Mouse (Mus musculus) liver (tissue): ENCODE measurements around the gene Gmppa.

Experiments
- DNase-seq: peaks from one replicate; pipeline ENCODE4 v3.0.0-alpha.2; 2020; ENCODE audit warnings: mixed read lengths

Gmppa gene

DNA sequence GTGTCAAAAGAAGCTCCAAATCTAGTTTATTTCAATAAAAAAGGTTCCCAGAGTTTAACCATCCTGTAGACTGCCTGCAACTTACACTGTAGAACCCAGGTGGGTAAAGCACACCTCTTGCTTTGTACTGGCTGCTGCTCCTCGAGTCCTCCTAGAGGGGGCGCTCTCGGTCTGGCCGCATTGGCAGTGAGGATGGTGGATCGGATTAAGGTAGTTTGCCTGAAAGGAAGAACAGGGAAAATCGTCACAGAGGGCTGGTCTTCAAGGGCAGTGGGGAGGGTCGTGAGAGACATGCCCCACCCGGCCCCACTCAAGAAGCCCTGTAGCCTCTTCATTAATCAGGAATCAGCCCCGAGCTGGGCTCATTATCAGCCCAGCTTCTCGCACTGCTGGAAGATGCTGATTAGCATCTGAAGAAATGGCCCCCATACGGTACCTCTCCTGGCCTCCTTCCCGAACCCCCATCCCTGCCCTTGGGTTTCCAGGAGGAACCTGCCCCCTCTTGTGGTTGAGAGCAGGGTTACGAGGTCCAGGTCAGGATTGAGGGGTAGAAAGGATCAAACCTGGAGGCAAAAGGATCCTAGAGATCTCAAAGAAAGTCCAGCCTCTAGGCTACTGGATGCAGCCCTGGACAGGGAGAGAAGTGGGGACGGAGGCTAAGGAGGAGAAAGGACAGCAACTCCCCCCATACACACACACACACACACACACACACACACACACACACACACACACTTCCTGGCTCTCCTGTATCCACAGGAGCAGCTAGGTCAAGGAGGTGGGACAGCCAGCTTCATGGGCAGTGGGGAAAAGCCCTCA is 21.2 kb downstream of the Gmppa start:
- DNase-seq, result peak; percentile 42

DNA sequence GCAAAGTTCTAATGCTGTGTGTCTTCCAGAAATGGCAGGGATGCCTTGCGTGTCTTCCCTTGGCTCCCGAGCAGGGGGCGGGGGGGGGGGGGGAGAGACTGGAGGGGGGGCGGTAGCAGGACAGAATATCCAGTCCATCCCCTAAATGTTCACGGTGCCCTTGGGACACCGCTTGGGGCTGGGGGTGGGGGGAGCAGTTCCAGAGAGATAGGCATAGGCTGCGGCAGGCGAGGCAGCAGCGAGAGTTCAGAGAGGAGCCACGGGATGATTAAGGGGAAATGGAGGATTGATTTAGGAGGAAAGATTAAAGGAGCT is 21.9 kb downstream of the Gmppa start:
- no peak for DNase-seq

DNA sequence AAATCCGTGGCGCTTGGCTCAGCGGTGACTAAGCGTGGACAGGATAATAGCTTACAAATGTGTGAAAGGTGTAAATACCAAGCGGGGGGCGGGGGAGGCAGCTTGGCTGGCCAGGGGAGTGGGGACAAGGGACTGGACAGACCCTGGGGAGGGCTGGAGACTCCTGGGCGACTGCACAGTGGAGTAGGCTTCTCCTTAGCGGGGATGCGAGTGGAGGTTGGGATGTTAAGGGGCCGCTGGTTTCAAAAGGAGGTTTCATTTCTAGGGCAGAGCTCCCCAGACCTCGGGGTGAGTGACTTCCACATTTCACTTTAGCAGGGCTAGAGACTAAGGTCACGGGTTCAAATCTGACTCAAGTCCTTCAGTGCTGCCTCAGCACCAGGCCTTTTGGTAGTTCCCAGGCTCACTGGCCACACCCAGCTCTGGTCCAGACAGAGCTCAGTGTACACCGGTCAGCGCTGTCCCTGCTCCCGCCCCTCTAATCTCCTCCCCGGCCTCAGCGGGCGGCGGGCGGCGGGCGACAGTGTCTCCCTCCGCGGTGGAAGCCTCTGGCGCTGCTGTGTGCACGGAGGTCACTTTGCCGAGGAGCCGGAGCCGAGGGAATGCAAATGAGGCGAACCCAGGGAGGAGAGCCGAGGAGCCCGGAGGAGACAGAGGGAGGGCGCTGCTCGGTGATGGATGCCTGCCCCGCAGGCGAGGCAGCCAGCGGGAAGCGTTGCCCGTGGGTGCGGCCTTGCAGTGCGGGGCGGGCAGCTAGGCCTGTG is 22.5 kb downstream of the Gmppa start:
- peak; percentile 46 for DNase-seq

DNA sequence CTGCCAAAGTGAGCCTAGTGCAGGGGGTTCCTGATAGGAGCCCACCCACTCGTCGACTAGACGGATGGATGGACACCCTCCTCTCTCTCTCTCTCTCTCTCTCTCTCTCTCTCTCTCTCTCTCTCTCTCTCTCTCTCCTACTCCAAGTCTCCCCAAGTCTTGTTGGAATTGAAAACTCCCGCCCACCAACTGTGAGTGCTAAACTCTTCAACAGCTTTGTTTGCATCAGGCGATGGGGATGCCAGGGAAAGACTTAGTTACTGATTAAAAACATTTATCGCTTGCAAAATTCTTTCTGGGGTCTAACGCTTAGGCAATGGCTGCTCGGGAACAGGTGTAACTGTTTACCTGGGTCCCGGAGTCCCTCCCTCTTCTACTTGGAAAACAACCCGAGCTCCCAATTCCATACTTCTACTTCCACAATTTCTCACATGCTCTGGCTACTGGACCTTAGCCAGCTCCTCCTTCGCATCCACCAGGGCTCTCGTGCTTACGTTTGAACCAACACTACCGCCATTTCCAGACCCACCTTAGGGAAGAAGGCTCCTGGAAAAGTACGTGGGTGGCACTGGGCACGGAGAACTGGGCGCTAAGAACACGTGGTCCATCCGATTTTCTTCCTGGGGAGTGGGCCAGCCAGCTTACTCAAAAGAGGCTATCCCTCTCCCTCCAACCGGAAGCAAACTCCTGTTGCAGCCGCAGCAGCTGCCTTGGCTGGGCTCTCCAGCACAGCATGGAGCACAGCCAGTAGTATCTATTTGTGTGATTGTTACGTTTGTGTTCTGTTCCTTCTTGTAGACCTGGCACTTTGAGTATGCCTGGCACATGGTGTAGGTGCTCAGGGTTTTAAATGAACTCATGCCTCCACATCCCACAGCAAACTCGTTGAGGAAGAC is 23.3 kb downstream of the Gmppa start:
- DNase-seq, result no peak

DNA sequence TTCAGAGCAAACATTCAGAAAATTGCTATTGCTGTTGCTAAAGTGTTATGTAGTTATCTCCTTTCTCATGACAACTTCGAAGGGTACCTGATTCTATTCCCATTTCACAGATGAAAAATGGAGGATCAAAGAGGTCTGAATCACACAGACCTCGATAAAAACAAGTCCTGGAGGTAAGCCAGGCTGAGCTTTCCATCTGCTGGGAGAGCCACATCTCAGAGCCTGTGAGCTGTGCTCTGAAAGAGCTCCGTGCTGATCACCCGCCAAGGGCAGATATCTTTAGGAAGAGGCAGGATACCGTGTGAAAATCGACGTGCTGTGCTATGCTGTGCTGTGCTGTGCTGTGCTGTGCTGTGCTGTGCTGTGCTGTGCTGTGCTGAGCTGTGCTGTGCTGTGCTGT is 24.6 kb downstream of the Gmppa start:
- DNase-seq, result no peak

DNA sequence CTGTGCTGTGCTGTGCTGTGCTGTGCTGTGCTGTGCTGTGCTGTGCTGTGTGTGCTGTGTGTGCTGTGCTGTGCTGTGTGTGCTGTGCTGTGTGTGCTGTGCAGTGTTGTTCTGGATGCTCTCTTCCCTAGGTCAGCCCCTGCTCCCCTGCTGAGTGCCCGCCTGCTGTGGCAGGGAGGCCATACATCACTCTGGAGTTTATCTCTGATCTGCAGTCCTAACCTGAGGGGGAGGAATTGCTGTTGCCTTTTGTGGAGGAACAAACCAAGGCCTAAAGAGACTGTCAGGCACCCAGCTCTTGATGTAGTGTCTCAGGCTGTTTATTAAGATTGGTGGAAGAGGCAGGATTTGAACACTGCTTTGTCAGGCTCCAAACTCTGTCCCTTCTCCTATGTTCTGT is 26.9 kb downstream of the Gmppa start:
- DNase-seq, result peak; percentile 66

DNA sequence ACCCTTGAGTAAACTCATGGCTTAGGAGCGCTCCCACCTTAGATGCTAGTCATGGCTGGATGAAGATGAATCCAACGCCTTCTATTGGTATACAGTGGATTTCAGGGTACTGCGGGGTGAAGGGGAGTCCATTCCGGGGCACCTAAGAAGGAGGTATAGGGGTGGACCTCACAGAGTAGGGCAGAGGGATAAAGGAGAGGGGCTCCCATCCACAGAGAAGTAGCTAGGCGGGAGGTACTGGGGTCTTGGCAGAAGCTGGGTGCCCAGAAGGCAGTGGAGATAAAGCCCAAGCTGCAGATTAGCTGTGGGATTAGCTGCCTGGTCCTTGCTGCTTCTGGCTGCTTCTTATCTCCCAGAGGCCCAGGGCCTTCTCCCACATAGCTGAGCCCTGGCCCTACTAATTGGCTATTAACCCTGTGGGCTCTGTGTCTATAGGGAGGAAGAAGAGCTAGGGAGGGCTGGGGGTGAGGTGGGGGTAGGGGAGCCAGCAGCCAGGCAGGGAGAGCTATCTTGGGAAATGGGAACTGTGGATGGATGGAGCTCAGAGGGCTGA is 28.0 kb downstream of the Gmppa start:
- DNase-seq, result peak; percentile 72

DNA sequence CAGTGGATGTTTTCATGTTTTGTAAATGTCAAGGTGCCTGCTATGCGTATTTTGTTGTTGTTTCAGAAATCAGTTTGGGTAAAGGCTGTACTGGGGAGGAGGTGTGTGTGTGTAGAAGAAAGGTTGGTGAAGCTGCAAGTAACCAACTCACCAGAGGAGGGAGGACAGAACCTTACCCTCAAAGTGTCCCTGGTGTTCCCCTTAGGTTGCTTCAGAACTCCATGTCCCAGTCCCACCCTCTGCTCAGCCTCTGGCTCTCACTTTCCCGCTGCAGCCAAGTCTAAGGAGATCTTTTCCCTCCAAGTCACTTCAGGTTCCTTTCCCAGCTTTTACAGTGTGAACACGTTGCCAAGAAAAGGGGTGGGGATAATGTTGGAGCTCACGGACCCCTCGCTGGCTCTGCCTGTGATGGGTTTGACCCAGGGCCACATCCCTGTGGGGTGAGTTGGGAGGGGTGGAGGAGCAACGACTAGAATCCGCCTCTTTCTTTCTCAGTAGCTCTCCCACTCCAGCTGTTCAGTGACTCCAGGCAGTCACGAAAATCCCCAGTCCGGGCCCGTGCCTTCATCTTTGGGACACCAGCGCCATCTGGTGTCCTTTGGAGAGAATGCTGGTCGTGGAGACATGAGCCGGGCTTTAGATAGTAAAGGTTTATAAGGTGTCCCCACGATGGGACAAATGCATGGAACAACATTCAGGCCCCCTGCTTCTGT is 31.6 kb downstream of the Gmppa start:
- DNase-seq, result peak; percentile 77

DNA sequence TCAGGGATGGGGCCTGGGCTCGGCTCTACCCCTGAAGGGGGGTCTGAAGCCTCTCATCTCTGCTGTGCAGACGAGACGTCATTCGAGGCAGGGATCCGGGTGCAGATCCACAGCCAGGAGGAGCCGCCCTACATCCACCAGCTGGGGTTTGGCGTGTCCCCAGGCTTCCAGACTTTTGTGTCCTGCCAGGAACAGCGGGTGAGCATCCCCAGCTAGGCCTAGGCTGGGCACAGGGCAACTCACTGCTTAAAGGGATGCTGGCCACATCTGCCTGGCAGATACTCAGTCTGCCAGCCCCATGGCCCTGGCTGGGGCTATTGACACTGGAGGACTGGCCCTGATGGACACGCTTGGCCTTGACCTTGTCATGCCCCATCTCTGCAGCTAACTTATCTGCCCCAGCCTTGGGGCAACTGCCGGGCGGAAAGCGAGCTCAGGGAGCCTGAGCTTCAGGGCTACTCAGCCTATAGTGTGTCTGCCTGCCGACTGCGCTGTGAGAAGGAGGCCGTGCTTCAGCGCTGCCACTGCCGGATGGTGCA is 33.6 kb downstream of the Gmppa start:
- DNase-seq, result no peak

DNA sequence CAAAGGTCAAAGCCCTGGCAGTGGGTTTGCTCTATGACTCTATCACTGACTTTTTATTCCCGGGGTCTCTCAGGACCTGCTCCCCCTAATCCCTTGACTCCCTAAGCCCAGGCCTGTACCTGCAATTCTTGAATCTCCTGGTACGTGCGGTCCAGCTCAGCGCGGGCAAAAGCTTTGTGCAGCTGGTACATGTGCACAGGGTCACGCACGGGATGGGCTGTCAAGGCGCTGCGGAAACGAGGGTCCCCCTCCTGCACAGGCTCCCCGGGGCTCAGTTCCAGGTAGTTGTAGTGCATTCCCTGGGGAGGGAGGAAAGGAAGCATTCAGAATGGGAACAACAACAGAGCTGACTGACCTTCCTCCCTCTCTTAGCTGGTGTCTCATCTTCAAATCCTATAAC is 40.7 kb downstream of the Gmppa start:
- DNase-seq, result no peak

DNA sequence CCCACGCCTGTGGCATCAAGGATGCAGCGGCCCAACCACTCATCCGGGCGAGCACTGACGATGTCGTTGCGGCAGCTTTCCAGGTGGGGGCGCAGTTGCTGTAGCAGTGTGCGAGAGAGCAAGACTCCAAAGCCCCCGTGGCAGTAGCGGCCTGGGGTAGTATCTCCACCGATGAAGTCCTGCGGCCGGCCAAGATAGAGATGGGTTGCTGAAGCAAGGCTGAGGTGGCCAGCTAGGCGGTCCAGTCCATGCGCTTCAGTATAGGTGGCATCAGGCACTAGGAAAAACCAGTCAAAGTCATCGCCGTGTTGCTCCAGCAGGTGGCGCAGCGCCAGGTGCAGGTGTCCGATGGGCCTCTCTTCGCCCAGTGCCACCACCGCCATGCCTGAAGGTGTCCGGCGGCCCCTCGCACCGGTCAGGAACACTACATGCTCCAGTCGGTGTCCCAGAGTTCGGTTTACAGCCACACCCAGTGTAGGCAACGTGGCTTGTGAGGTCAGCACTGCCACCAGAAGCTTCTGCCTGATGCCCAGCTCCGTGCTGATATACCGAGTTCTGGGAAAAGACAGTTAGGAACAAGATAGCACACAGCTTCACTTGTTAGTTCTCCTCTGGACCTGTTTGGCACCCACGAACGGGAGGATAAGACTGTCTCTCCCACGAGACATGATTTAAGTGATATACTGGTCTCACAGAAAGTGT is 41.7 kb downstream of the Gmppa start:
- DNase-seq, result peak; percentile 84

DNA sequence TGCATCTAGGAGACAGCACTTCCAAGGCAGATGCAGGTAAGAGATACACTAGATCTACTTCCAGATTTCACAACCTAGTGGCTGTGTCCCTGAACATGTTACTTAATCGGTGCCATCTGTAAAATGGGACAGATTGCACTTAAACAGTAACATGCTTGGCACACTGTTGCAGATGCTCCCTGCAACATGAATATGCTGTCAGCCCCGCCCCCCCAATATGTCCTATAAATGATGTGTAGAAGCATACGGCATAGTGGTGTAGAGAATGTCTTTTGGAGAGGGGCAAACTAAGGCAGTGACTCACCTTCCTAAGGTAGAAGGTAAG is 42.2 kb downstream of the Gmppa start:
- DNase-seq, result no peak

DNA sequence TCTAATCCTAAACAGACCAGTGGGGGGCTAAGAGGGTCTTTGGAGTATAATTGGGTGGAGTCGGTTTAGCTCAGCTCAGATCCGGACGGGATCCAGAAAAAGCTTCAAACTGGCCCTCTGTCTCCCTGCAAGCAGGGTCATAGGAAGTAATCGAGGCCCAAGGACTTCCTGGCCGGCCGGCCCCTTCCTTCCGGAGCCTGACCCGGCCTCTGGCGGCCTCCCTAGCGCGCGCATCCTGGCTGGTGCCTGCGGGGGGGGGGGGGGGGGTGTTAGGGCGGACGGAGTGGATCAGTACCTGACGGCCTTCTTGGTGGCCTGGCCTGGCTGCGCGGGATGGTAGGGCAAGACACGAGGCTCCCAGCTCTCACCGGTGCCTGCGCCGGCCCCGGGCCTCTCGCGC is 42.8 kb downstream of the Gmppa start:
- peak; percentile 44 for DNase-seq

DNA sequence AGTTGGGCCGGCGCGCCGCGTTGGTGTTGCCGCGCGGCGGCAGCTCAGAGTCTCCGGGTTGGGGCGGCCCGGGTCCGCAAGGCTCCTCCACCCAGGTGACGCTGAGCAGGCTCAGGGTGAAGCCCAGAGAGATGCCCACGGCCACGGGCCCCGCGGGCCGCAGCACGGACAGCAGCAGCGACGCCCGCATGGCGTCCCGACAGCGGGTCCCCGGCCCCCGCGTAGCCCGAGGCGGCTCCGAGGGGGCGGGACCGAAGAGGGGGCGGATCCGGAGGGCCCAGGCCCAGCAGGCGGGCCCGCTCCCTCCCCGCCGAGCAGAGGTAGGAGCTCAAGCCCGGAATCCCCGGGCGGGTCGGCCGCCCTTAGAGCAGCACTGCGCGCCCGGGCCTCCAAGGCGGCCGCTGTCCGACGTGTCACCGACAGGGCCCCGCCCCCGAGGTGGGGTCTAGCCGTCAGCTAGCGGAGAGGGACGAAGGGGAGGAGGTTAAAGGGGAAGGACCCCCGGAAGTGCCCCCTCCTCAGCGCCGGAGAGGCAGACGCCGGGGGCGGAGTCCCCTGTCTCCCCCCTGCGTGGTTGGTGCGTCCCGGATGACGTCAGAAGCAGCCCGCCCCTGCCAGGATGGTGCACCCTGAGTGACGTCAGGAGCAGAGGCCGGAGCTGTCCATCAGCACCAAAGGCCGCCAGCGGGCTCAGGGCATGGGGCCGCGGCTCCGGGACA is 43.3 kb downstream of the Gmppa start, which contains the start of the genes Chpf and Tmem198:
Gene Chpf (minus strand): TSS at position 392 of the 719 bp plus-strand sequence.
Gene Tmem198 (plus strand): TSS at position 617 of the 719 bp plus-strand sequence.
- peak; percentile 92 for DNase-seq

DNA sequence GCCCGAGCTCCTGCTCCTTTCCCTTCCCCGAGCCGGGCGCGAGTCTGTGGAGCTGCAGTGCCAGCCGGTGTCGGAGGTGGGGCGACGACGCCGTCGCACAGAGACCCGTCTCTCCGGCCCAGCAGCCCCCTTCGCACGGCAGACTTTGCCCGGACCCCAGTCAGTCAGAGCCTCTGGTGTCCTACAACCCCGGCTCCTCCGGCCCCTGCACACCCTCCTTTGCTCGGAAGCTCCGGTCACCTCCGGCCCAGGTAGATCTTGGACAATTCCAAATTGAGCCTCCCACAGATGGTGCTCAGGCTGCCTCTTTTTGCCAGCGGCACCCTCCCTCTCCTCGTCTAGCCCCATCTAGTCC is 43.9 kb downstream of the Gmppa start:
- DNase-seq, result no peak

DNA sequence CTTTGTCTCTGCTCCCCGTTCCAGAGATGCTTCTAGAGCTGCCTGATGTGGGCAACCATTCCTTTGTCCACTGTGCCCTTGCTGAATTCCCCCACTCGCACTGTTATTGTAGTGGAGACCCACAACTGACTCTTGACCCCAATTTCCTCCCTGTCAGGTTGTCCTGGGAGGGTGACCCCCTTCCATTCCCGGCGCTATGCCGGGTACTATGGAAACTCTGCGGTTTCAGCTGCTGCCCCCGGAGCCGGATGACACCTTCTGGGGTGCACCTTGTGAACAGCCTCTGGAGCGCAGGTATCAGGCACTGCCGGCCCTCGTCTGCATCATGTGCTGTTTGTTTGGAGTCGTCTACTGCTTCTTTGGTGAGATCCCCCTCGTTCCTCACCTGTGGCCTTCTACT is 44.3 kb downstream of the Gmppa start:
- DNase-seq, result no peak

DNA sequence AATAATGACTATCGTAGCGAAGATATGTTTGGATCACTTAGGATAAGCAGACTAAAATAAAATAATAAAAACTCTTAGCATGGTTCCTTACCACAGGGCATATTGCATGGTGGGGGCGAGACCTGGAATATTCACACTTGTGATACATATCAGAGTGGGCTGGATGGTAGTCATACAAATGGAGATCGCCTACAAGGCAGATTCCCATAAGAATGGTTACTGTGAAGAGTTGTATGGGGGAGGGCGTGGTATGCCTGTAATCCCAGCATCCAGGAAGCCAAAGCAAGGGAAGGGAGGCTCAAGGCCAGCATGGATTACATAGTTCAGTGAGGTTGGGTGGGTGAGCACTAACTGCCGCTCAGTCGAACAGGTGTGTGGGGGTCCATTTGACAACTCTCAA is 45.0 kb downstream of the Gmppa start:
- DNase-seq, result no peak

DNA sequence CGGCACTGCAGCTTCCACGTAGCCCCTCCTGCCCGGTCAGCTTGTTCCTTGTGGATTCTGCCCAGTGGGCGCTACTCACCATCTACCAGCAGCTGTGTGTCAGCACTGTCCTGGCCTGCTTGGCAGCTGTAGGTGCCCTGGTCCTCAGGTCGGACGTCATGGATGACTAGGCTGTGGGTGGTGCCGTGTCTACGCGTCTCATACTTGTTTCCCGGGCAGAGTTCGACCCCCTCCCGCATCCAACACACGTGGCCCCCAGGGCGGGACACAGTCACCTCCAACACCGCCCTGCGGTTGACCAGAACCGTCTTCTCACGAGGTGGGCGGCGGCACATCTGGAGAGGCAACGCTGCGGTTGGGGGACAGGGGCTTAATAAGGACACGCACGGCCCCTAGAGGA is 50.8 kb downstream of the Gmppa start:
- DNase-seq, result no peak

DNA sequence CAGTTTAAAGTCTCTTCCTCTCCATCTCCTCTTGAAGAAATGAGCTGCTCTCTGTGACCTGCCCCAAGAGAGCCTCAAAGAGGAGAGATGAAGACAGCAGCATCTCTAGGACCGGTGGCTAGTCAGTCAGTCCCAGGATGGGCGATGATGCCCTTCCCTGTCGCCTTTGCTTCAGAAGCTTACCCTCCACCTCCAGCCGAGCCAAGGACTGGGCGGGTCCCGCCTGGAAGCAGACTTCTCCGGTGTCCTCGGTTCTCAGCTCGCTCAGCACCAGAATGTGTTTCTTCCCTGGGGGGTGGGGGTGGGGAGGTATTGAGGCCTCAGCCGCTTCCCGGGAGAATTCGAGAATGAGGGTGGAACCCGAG is 51.3 kb downstream of the Gmppa start:
- DNase-seq, result no peak

DNA sequence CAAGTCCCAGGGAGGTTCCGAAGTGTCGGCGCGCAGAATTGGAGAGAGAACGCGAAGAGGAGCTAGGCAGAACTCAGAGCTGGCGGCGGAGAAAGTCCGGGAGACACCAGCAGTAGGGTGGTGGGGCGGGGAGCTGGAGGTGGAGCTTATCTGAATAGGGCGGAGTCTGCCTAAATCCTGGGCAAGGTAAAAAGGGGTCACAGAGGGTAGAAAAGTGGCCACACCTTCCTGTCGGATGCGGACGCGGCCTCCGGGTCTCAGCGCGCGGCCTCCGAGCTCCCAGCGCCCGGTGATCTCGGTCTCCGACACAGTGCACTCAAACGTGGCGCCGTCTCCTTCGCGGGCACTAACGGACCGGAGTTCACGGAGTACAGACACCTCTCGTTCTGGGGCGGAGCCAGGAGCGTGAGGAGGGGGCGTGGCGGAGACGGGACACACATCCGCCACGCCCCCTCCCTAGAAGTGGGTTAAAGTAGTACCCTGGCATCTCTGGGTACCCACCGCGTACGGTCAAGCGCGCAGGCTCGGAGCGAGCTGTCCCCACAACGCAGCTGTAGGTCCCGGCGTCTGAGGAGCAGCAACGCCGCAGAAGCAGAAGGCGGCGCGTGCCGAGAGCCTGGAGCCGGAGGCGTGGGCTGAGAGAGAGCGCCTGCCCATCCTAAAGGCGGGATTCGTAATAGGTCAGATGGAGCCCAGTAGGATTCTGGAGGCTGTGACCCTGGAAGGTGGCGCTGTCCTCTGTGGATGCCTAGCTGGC is 51.9 kb downstream of the Gmppa start:
- DNase-seq, result peak; percentile 62
